Mouse (Mus musculus) small intestine, adult 2 months (tissue): ENCODE data around the gene Kirrel3. TPM values are rescaled to one million over a fixed set of nuclear protein-coding genes. Genes with fewer than 3 reads are reported as not detected.

Experiments used
- H3K27ac ChIP-seq: fragments of 200-500 bp; 2 replicates; pipeline ENCODE4 v1.5.1; 2012; ENCODE audit warnings: low read depth, low read length, control low read depth, inconsistent platforms; ENCODE audit not compliant: insufficient read depth
- H3K27me3 ChIP-seq: fragments of 200-500 bp; 2 replicates; pipeline ENCODE4 v1.6.1; 2012; ENCODE audit warnings: mild to moderate bottlenecking, moderate library complexity, low read length, inconsistent platforms; ENCODE audit not compliant: control insufficient read depth, insufficient read depth
- H3K36me3 ChIP-seq: fragments of 200-500 bp; 2 replicates; pipeline ENCODE4 v1.6.1; 2012; ENCODE audit warnings: mild to moderate bottlenecking, low read length, control low read depth, inconsistent platforms; ENCODE audit not compliant: control insufficient read depth, insufficient read depth
- H3K4me1 ChIP-seq: fragments of 200-500 bp; 2 replicates; pipeline ENCODE4 v1.6.1; 2012; ENCODE audit warnings: low read length, inconsistent platforms, mixed read lengths; ENCODE audit not compliant: control insufficient read depth, insufficient read depth, insufficient read length
- H3K4me3 ChIP-seq: fragments of 200-500 bp; 2 replicates; pipeline ENCODE4 v1.5.1; 2012; ENCODE audit warnings: low read depth, mild to moderate bottlenecking, control low read depth, inconsistent platforms, low read length, moderate library complexity
- CTCF ChIP-seq: fragments of 200-500 bp; IDR thresholded peaks from 2 replicates; pipeline ENCODE4 v1.5.1; 2012; ENCODE audit warnings: low read depth, mild to moderate bottlenecking, control low read depth, inconsistent platforms, low read length, moderate library complexity, mixed read lengths; ENCODE audit not compliant: insufficient replicate concordance, insufficient read length; ENCODE audit errors: extremely low read depth
- POLR2A ChIP-seq: fragments of 200-500 bp; IDR thresholded peaks from 2 replicates; pipeline ENCODE4 v1.6.1; 2012; ENCODE audit warnings: low read depth, mild to moderate bottlenecking, control low read depth, inconsistent platforms, low read length, moderate library complexity
- WGBS: fragments of 180-500 bp; shearing (Covaris S2); methylation state at CpG from one replicate; pipeline ENCODE4 v1.1.7; 2018; 5-methylcytosine and 5-hydroxymethylcytosine counted together
- polyA plus RNA-seq: library from polyadenylated mRNA; depleted of rRNA; stranded (reverse); fragments of >200 nt; gene quantifications from 2 replicates; pipeline ENCODE4 v1.2.3, GENCODE M21; 2012

Kirrel3 gene
- polyA plus RNA-seq, 1 experiment, result 0.22 TPM

DNA sequence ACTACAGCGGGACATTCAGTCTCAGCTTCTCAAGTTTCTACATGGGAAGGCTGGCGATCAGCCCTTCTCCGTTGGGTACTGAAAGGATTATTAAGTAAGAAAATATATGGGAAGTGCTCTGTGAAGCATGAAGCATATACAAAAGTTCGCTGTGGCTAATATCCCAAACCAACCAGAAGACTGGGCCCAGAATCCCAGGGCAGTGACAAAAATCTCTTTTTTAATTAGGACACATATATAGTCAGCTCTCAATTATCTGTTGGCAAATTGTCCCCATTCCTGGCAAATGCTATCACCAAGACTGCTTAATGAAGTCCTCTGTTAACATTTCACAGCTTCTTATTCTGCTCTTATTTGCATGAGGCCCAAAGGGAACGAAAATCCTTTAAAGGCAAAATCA is 439.9 kb downstream of the Kirrel3 start:
- no peak for TF ChIP-seq CTCF
- no peak for TF ChIP-seq POLR2A
- 80% methylated on average over 5 of the region's 5 CpGs for WGBS

DNA sequence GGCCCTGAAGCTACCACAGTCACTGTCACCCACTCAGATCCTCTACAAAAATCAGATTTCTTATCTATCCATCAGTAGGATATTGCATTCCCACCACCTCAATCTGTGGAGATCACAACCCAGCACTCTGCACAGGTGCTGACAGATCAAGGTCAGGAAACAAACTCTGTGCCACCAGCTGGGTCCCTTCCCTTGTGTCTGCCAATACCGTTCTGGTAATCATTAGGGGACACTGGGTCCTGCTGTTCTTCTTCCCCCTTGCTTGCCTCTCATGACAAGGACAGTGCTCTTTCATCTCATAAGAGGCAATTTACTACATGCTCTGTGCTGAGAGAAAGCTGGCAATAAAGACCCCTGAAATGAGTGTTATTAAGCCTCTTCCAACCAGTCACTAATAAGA is 444.7 kb downstream of the Kirrel3 start:
- H3K27me3 ChIP-seq, result no peaks in the 10 kb centered on the region
- H3K4me1 ChIP-seq, result no peaks in the 10 kb centered on the region
- no peaks in the 10 kb centered on the region for H3K36me3 ChIP-seq
- 64% methylated on average over 1 of the region's 1 CpGs for WGBS
- no peak overlapping the region for H3K27ac ChIP-seq
- H3K4me3 ChIP-seq, result no peak overlapping the region
- TF ChIP-seq POLR2A, result no peak
- no peak for TF ChIP-seq CTCF

More for the DNA sequence above, 439.9 kb downstream of the Kirrel3 start:
- Histone ChIP-seq H3K27me3 (no peaks in the 10 kb centered on the region), H3K4me3 (no peak overlapping the region), H3K36me3 (no peaks in the 10 kb centered on the region), H3K4me1 (no peaks in the 10 kb centered on the region), H3K27ac (no peak overlapping the region)

DNA sequence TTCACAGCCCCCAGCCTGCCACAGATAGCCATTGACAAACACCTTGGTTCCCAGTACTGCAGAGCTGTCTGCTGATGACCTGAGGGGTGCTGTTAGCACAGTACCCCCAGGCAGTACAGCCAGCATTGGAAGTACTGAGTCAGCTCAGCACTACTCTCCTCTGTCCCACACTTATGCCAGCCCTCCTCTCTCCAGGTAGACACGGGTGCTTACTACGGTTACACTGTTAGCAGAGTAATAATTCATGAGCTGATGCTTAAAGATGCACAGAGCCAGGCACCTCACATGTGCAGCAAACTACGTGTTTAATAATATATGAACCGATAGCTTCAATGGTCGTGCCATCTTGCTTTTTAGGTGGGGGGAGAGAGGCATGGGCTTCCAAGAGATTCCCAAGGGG is 452.4 kb downstream of the Kirrel3 start:
- TF ChIP-seq CTCF (no peak), POLR2A (no peak)
- Histone ChIP-seq H3K4me3 (no peak overlapping the region), H3K36me3 (no peaks in the 10 kb centered on the region), H3K4me1 (no peaks in the 10 kb centered on the region), H3K27ac (no peak overlapping the region), H3K27me3 (no peaks in the 10 kb centered on the region)
- 87% methylated on average over 5 of the region's 5 CpGs for WGBS

DNA sequence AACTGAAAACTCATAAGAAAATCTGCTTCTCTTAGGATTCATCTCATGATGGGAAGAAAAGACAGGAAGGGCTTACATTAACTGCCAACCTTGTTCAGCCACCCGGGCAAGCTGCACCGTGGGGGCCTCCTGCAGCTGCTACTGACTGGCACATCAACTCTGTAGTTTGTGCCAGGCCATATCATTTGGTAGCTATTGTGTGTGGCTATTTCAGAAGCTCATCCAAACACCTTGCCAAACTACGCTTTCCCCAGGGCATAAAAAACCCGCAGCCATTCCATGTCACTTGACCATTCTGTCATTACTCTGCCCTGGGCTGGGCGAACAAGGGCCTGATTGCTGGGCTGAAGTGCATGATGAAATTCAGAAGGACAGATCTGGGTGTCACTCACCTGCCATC is 453.9 kb downstream of the Kirrel3 start:
- 87% methylated on average over 5 of the region's 5 CpGs for WGBS

DNA sequence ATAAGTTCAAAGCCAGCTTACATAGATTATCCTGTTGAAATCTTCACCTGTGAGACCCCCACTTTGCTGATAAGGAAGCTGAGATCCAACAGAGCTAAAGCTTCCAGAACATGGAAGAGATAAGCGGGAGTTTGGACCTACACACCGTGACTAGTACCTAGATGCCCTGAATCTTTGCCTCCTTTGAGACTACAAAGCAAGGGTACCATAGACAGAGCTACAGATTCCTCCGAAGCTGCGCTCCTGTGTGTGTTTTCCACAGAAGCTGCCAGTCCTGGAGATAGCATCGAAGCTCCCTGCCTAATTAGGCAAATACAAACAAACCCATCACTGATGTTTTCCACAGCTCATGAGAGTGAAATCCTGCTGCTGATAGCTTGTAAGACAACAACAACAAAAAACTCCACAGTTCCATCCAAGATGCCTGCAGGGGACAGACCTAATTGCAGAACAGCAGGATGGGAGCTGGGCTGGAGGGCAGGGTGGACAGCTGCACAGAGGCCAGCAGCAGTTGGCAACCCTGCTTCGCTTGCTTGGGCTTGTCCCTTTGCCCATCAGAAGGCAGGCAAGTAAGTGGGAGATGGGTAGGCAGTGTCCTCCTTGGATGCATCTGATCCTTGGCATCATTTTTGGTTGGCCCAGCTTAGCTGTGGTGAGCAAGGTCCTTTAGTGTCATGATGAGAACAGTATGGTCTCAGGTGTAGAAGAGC is 456.6 kb downstream of the Kirrel3 start:
- no peak overlapping the region for H3K27ac ChIP-seq
- 67% methylated on average over 6 of the region's 6 CpGs for WGBS
- no peaks in the 10 kb centered on the region for H3K36me3 ChIP-seq
- no peaks in the 10 kb centered on the region for H3K27me3 ChIP-seq
- TF ChIP-seq CTCF, result no peak
- TF ChIP-seq POLR2A, result no peak
- no peak overlapping the region for H3K4me3 ChIP-seq
- no peaks in the 10 kb centered on the region for H3K4me1 ChIP-seq

More for the DNA sequence above, 453.9 kb downstream of the Kirrel3 start:
- Histone ChIP-seq H3K4me1 (no peaks in the 10 kb centered on the region), H3K36me3 (no peaks in the 10 kb centered on the region), H3K4me3 (no peak overlapping the region), H3K27me3 (no peaks in the 10 kb centered on the region), H3K27ac (no peak overlapping the region)
- TF ChIP-seq POLR2A (no peak), CTCF (no peak)

DNA sequence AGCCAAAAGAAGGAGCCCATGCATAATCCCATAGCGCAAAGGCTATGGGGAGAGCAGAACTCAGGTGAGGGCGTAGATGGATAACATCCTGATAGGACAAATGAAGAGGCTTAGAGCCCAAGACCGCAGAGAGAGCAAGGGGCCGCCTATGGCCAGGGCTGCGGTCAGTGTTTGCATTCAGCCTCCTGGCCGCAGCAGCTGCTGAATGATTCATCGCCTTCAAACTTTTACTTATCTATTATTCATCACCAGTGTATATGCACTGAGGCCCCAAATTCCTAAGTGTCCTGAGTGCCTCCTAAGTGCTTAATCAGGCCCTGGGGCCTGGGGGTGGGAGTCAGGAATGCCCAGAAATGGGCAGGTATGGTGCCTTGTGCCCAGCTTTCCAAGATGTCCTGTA is 457.3 kb downstream of the Kirrel3 start:
- Histone ChIP-seq H3K36me3 (no peaks in the 10 kb centered on the region), H3K4me1 (no peaks in the 10 kb centered on the region), H3K27me3 (no peaks in the 10 kb centered on the region), H3K27ac (no peak overlapping the region), H3K4me3 (no peak overlapping the region)
- 61% methylated on average over 7 of the region's 7 CpGs for WGBS
- TF ChIP-seq CTCF (no peak), POLR2A (no peak)

DNA sequence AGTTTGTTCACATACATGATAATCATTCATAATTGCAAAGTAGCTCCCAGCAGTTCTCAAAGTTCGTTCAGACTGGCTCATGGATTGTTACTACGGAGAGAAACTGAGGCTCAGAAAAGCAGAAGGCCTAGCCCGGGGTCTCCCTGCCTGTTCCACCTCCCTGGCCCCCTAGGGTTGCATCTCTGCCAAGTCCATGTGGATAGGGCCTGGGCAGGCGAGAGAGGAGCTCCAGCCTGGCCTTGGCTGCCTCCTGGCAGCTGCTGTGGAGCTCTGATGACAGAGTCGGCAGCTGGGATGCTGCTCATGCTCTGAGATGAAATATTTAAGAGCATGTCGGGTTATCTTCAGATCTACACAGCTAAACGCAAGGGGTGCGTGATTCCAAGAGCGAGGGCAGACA is 459.6 kb downstream of the Kirrel3 start:
- 69% methylated on average over 9 of the region's 9 CpGs for WGBS
- H3K4me3 ChIP-seq, result no peak overlapping the region
- no peaks in the 10 kb centered on the region for H3K4me1 ChIP-seq
- no peaks in the 10 kb centered on the region for H3K27me3 ChIP-seq
- no peak overlapping the region for H3K27ac ChIP-seq
- no peak for TF ChIP-seq POLR2A
- TF ChIP-seq CTCF, result no peak
- H3K36me3 ChIP-seq, result no peaks in the 10 kb centered on the region
